Mouse (Mus musculus): ENCODE results near the gene Spata2. TPM values are rescaled to one million over a fixed set of nuclear protein-coding genes. Genes with fewer than 3 reads are reported as not detected.

Gene Spata2
- polyA plus RNA-seq, 1 experiment from 2014 or later, result 24.8 TPM

- H3K4me1 ChIP-seq (ENCODE audit: control insufficient read depth, insufficient read depth, low read length), result peaks cover 17% of the 10 kb centered on the region
- no peak overlapping the region for H3K4me3 ChIP-seq (ENCODE audit: low read depth, low read length)
- H3K36me3 ChIP-seq (ENCODE audit: control insufficient read depth, insufficient read depth, low read length), result peaks cover 14% of the 10 kb centered on the region
- no peaks in the 10 kb centered on the region for H3K27me3 ChIP-seq (ENCODE audit: control insufficient read depth, insufficient read depth, low read length)
- 9% methylated on average over 7 of the region's 7 CpGs for WGBS
- peak overlapping the region; percentile 73 for H3K27ac ChIP-seq (ENCODE audit: low read depth, low read length)
- no peak overlapping the region for H3K9ac ChIP-seq (replicated peaks; ENCODE audit: low read depth, low read length)
- peak; percentile 79 for ATAC-seq (ENCODE audit: low read depth)
- no peak overlapping the region; the same call in 1 of the 2 replicates for H3K4me2 ChIP-seq (ENCODE audit: low read depth, low read length)
- H3K9me3 ChIP-seq (ENCODE audit: control insufficient read depth, low read length), result no peaks in the 10 kb centered on the region
Measured at GRCm38 (mm10) chr2:167476200-167476688, 16.4 kb downstream of the Spata2 start.

GRCm38 (mm10) chr2:167475596-167475995, 17.1 kb downstream of the Spata2 start:
- H3K36me3 ChIP-seq (ENCODE audit: control insufficient read depth, insufficient read depth, low read length), result peaks cover 17% of the 10 kb centered on the region
- H3K4me3 ChIP-seq (ENCODE audit: low read depth, low read length), result no peak overlapping the region
- H3K9me3 ChIP-seq (ENCODE audit: control insufficient read depth, low read length), result no peaks in the 10 kb centered on the region
- ATAC-seq (ENCODE audit: low read depth), result no peak
- H3K4me1 ChIP-seq (ENCODE audit: control insufficient read depth, insufficient read depth, low read length), result peaks cover 17% of the 10 kb centered on the region
- no peak overlapping the region for H3K4me2 ChIP-seq (ENCODE audit: low read depth, low read length)
- WGBS, result 79% methylated on average over 5 of the region's 5 CpGs
- H3K9ac ChIP-seq (replicated peaks; ENCODE audit: low read depth, low read length), result no peak overlapping the region
- no peaks in the 10 kb centered on the region for H3K27me3 ChIP-seq (ENCODE audit: control insufficient read depth, insufficient read depth, low read length)
- H3K27ac ChIP-seq (ENCODE audit: low read depth, low read length), result peak overlapping the region; percentile 73

GRCm38 (mm10) chr2:167474218-167474617, 18.5 kb downstream of the Spata2 start:
- peaks cover 17% of the 10 kb centered on the region for H3K4me1 ChIP-seq (ENCODE audit: control insufficient read depth, insufficient read depth, low read length)
- no peak overlapping the region for H3K4me3 ChIP-seq (ENCODE audit: low read depth, low read length)
- no peaks in the 10 kb centered on the region for H3K27me3 ChIP-seq (ENCODE audit: control insufficient read depth, insufficient read depth, low read length)
- WGBS, result 93% methylated on average over 6 of the region's 6 CpGs
- no peak overlapping the region for H3K27ac ChIP-seq (ENCODE audit: low read depth, low read length)
- no peak overlapping the region for H3K4me2 ChIP-seq (ENCODE audit: low read depth, low read length)
- peaks cover 22% of the 10 kb centered on the region for H3K36me3 ChIP-seq (ENCODE audit: control insufficient read depth, insufficient read depth, low read length)
- H3K9me3 ChIP-seq (ENCODE audit: control insufficient read depth, low read length), result no peaks in the 10 kb centered on the region
- H3K9ac ChIP-seq (replicated peaks; ENCODE audit: low read depth, low read length), result 0 out of 2 replicates have a peak overlapping the region, but pooled peaks have one; percentile 7
- ATAC-seq (ENCODE audit: low read depth), result no peak

GRCm38 (mm10) chr2:167471585-167471984, 21.1 kb downstream of the Spata2 start:
- Histone ChIP-seq H3K4me2 (ENCODE audit: low read depth, low read length) (no peak overlapping the region), H3K27ac (ENCODE audit: low read depth, low read length) (no peak overlapping the region), H3K27me3 (ENCODE audit: control insufficient read depth, insufficient read depth, low read length) (no peaks in the 10 kb centered on the region), H3K9me3 (ENCODE audit: control insufficient read depth, low read length) (no peaks in the 10 kb centered on the region), H3K4me3 (ENCODE audit: low read depth, low read length) (no peak overlapping the region), H3K9ac (replicated peaks; ENCODE audit: low read depth, low read length) (no peak overlapping the region), H3K4me1 (ENCODE audit: control insufficient read depth, insufficient read depth, low read length) (peaks cover 12% of the 10 kb centered on the region), H3K36me3 (ENCODE audit: control insufficient read depth, insufficient read depth, low read length) (peaks cover 22% of the 10 kb centered on the region)
- WGBS, result 90% methylated on average over 6 of the region's 6 CpGs
- no peak for ATAC-seq (ENCODE audit: low read depth)

- H3K27ac ChIP-seq (ENCODE audit: low read depth, low read length), result no peak overlapping the region
- H3K4me3 ChIP-seq (ENCODE audit: low read depth, low read length), result no peak overlapping the region
- peaks cover 2% of the 10 kb centered on the region for H3K4me1 ChIP-seq (ENCODE audit: control insufficient read depth, insufficient read depth, low read length)
- H3K27me3 ChIP-seq (ENCODE audit: control insufficient read depth, insufficient read depth, low read length), result no peaks in the 10 kb centered on the region
- H3K9ac ChIP-seq (replicated peaks; ENCODE audit: low read depth, low read length), result no peak overlapping the region
- no peaks in the 10 kb centered on the region for H3K9me3 ChIP-seq (ENCODE audit: control insufficient read depth, low read length)
- 96% methylated on average over 3 of the region's 3 CpGs for WGBS
- ATAC-seq (ENCODE audit: low read depth), result no peak
- H3K4me2 ChIP-seq (ENCODE audit: low read depth, low read length), result no peak overlapping the region
- H3K36me3 ChIP-seq (ENCODE audit: control insufficient read depth, insufficient read depth, low read length), result peaks cover 22% of the 10 kb centered on the region
Measured at GRCm38 (mm10) chr2:167470611-167471010, 22.1 kb downstream of the Spata2 start.

- H3K27ac ChIP-seq (ENCODE audit: low read depth, low read length), result no peak overlapping the region
- H3K36me3 ChIP-seq (ENCODE audit: control insufficient read depth, insufficient read depth, low read length), result peaks cover 15% of the 10 kb centered on the region
- no peaks in the 10 kb centered on the region for H3K9me3 ChIP-seq (ENCODE audit: control insufficient read depth, low read length)
- no peak overlapping the region for H3K4me2 ChIP-seq (ENCODE audit: low read depth, low read length)
- no peaks in the 10 kb centered on the region for H3K4me1 ChIP-seq (ENCODE audit: control insufficient read depth, insufficient read depth, low read length)
- WGBS, result 88% methylated on average over 6 of the region's 6 CpGs
- H3K4me3 ChIP-seq (ENCODE audit: low read depth, low read length), result no peak overlapping the region
- H3K27me3 ChIP-seq (ENCODE audit: control insufficient read depth, insufficient read depth, low read length), result no peaks in the 10 kb centered on the region
- ATAC-seq (ENCODE audit: low read depth), result no peak
- no peak overlapping the region for H3K9ac ChIP-seq (replicated peaks; ENCODE audit: low read depth, low read length)
Measured at GRCm38 (mm10) chr2:167468444-167468843, 24.2 kb downstream of the Spata2 start.

GRCm38 (mm10) chr2:167467214-167467613, 25.5 kb downstream of the Spata2 start:
- Histone ChIP-seq H3K4me3 (ENCODE audit: low read depth, low read length) (no peak overlapping the region), H3K4me1 (ENCODE audit: control insufficient read depth, insufficient read depth, low read length) (no peaks in the 10 kb centered on the region), H3K9me3 (ENCODE audit: control insufficient read depth, low read length) (no peaks in the 10 kb centered on the region), H3K9ac (replicated peaks; ENCODE audit: low read depth, low read length) (no peak overlapping the region), H3K27ac (ENCODE audit: low read depth, low read length) (no peak overlapping the region), H3K27me3 (ENCODE audit: control insufficient read depth, insufficient read depth, low read length) (no peaks in the 10 kb centered on the region), H3K36me3 (ENCODE audit: control insufficient read depth, insufficient read depth, low read length) (peaks cover 10% of the 10 kb centered on the region), H3K4me2 (ENCODE audit: low read depth, low read length) (no peak overlapping the region)
- ATAC-seq (ENCODE audit: low read depth), result no peak
- 84% methylated on average over 5 of the region's 5 CpGs for WGBS

GRCm38 (mm10) chr2:167465951-167466350, 26.7 kb downstream of the Spata2 start:
- no peaks in the 10 kb centered on the region for H3K4me1 ChIP-seq (ENCODE audit: control insufficient read depth, insufficient read depth, low read length)
- no peak overlapping the region for H3K27ac ChIP-seq (ENCODE audit: low read depth, low read length)
- H3K27me3 ChIP-seq (ENCODE audit: control insufficient read depth, insufficient read depth, low read length), result no peaks in the 10 kb centered on the region
- no peak overlapping the region for H3K4me3 ChIP-seq (ENCODE audit: low read depth, low read length)
- H3K36me3 ChIP-seq (ENCODE audit: control insufficient read depth, insufficient read depth, low read length), result peaks cover 8% of the 10 kb centered on the region
- H3K4me2 ChIP-seq (ENCODE audit: low read depth, low read length), result no peak overlapping the region
- H3K9ac ChIP-seq (replicated peaks; ENCODE audit: low read depth, low read length), result no peak overlapping the region
- no peaks in the 10 kb centered on the region for H3K9me3 ChIP-seq (ENCODE audit: control insufficient read depth, low read length)
- 99% methylated on average over 3 of the region's 3 CpGs for WGBS
- ATAC-seq (ENCODE audit: low read depth), result no peak

- no peak overlapping the region for H3K4me2 ChIP-seq (ENCODE audit: low read depth, low read length)
- no peak overlapping the region for H3K9ac ChIP-seq (replicated peaks; ENCODE audit: low read depth, low read length)
- peaks cover 3% of the 10 kb centered on the region for H3K36me3 ChIP-seq (ENCODE audit: control insufficient read depth, insufficient read depth, low read length)
- H3K27me3 ChIP-seq (ENCODE audit: control insufficient read depth, insufficient read depth, low read length), result no peaks in the 10 kb centered on the region
- WGBS, result 82% methylated on average over 5 of the region's 5 CpGs
- ATAC-seq (ENCODE audit: low read depth), result no peak
- no peak overlapping the region for H3K4me3 ChIP-seq (ENCODE audit: low read depth, low read length)
- H3K9me3 ChIP-seq (ENCODE audit: control insufficient read depth, low read length), result no peaks in the 10 kb centered on the region
- no peaks in the 10 kb centered on the region for H3K4me1 ChIP-seq (ENCODE audit: control insufficient read depth, insufficient read depth, low read length)
- H3K27ac ChIP-seq (ENCODE audit: low read depth, low read length), result no peak overlapping the region
Measured at GRCm38 (mm10) chr2:167463802-167464201, 28.9 kb downstream of the Spata2 start.

Measured in neural tube, embryonic 14.5 days (tissue).